Mouse (Mus musculus) common myeloid progenitor, adult 5-6 weeks (primary cell): ENCODE results near the gene Thoc5. TPM values are rescaled to one million over a fixed set of nuclear protein-coding genes. Genes with fewer than 3 reads are reported as not detected.
A peak's percentile ranks its signal among the peaks of the same experiment; 100 is the strongest.

Source experiments
- ATAC-seq: replicated peaks from 2 replicates; pipeline ENCODE4 v1.8.0; 2016; ENCODE audit warnings: low read depth, mild to moderate bottlenecking, moderate TSS enrichment, inconsistent platforms; ENCODE audit not compliant: poor library complexity, severe bottlenecking
- total RNA-seq: library from RNA; stranded (forward); fragments of 200-1000, 187-1606 nt; gene quantifications from 2 replicates; pipeline ENCODE4 v1.2.3, GENCODE M21; 2017

Gene Thoc5
- total RNA-seq, 1 experiment from 2014 or later: 54.0 TPM

GRCm38 (mm10) chr11:4968376-4968775 is 73.3 kb downstream of the Thoc5 start:
- ATAC-seq: no peak

GRCm38 (mm10) chr11:4972967-4973870 is 78.1 kb downstream of the Thoc5 start:
- peak; percentile 73 for ATAC-seq

GRCm38 (mm10) chr11:4973871-4974256 is 78.7 kb downstream of the Thoc5 start:
- no peak; the same call in 1 of the 2 replicates for ATAC-seq

- ATAC-seq: peak; percentile 66
These were observed 79.4 kb downstream of the Thoc5 start for GRCm38 (mm10) chr11:4974376-4975122.

- peak; percentile 37; the same call in 1 of the 2 replicates for ATAC-seq
These were observed 80.5 kb downstream of the Thoc5 start for GRCm38 (mm10) chr11:4975623-4976022.

Other genes with a start within 250 kb of the Thoc5 start
- 117 and 123 TPM in 2 replicates for gene Uqcr10, start 191.0 kb upstream of the Thoc5 start, total RNA-seq
- gene Zmat5, start 190.6 kb upstream of the Thoc5 start, total RNA-seq: 6.0 and 11.5 TPM in 2 replicates
- gene Cabp7, start 148.5 kb upstream of the Thoc5 start, total RNA-seq: not detected in 2 replicates
- gene Nf2, start 45.8 kb upstream of the Thoc5 start, total RNA-seq: 72.8 and 88.8 TPM in 2 replicates
- gene Nipsnap1, start 21.4 kb upstream of the Thoc5 start, total RNA-seq: 18.0 and 18.3 TPM in 2 replicates
- gene Nefh, start 52.7 kb downstream of the Thoc5 start, total RNA-seq: 12.6 and 16.7 TPM in 2 replicates
- gene Ap1b1, start 91.5 kb downstream of the Thoc5 start, total RNA-seq: 69.1 and 72.2 TPM in 2 replicates
- not detected in 2 replicates for gene Rasl10a, start 162.8 kb downstream of the Thoc5 start, total RNA-seq
- 1.3 TPM in 1 of 2 replicates, not detected in the other for gene Gas2l1, start 170.0 kb downstream of the Thoc5 start, total RNA-seq
- gene Rhbdd3, start 203.6 kb downstream of the Thoc5 start, total RNA-seq: 17.7 and 24.4 TPM in 2 replicates
- 525 and 659 TPM in 2 replicates for gene Ewsr1, start 203.9 kb downstream of the Thoc5 start, total RNA-seq